Mouse (Mus musculus) embryonic stem cell, embryonic (primary cell): ENCODE data around the gene Tns4.

Experiments used
- CTCF ChIA-PET, 4 experiments: fragments of 300-600 bp in 2 of 4; fragments of 350-600 bp in 2 of 4; sonication (Branson Sonifier 250); formaldehyde crosslinking; loops; one replicate each; lab custom pipeline; 2022; ENCODE audit warnings: inconsistent platforms in 2 of 4; lab: Charles Lee
- POLR2A ChIA-PET, 4 experiments: fragments of 300-600 bp in 2 of 4; fragments of 350-600 bp in 2 of 4; sonication (Branson Sonifier 250); formaldehyde crosslinking; loops; one replicate each; lab custom pipeline; 2022; ENCODE audit warnings: antibody characterized with exemption in 4 of 4, inconsistent platforms in 1 of 4; lab: Charles Lee

The Tns4 gene

DNA sequence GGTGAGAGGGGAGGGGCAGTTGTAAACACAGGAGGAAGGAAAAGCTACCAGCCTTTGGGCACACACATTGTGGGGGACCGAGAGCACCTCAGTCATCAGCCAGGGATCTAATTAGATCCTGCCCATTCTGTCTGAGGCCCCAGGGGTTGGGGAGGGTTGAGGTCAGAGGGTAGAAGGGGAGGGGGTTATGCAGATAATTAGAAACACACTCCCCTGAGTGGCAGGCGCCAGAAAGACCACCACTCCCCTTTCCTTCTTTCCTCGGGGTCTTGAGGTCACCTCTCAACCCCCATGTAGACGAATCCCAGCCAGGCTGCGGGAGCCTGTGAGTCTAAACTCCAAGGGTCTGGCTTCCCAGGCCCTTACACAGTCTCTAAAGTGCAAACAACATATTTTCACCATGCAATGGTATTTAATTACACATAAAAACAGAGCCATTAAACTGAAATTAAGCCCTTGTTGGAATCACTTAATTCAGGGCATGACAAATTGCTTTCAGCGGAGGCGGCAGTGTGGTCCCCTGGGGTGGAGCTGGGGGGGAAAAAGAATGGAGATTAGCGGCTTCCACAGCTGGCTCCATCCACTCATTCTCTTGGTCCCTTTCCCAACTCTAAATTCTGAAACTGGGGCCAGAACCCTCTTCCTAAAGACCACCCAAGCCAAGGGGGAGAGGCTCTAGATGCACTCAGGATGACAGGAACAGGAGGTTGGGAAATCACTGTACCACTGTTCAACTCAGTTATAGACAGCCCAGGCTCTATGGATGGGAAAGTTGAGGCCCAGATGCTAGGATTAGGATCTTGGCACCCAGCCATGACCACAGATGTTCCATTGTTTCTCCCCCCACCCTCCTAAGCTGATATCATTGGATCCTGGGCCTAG is 33.3 kb downstream of the Tns4 start:
- ChIA-PET CTCF (interaction anchor here in 3 of 4 experiments (0.6 to 3.8 kb wide), 8 partner anchors 10 to 321 kb away, joined by 3 to 25 read pairs (median 5); no protein-coding TSS in a partner anchor), POLR2A (interaction anchor here in 3 of 4 experiments (0.6 to 1.4 kb wide), 7 partner anchors 10 to 1864 kb away, joined by 3 to 6 read pairs (median 3); partner anchors contain the start of gene Top2a (in 1 of the 3))

DNA sequence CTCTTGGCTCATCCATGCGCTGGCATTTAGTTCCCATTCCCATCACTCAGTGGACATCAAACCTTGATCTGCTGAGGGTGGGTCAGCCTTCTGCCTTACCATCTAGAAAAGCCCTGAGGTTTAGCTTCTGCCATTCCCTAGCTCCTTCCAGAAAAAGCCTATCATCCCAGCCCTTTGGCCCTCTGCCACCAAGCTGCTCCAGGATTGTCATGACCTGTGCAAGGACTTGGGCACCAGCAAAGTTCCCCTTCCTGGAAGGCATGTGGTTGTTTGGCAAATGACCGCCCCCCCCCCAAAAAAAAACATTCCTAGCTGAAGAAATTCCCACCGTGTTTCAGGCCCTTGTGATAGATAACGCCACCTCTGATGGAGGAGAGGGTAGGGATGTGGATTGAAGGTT is 34.0 kb downstream of the Tns4 start:
- ChIA-PET POLR2A (interaction anchor here (0.6 to 1.4 kb wide), 9 partner anchors 9 to 1864 kb away, joined by 3 to 6 read pairs (median 3); partner anchors contain the start of gene Top2a (in 1 of the 4)), CTCF (interaction anchor here in 3 of 4 experiments (0.6 to 3.8 kb wide), 8 partner anchors 10 to 322 kb away, joined by 3 to 25 read pairs (median 5); no protein-coding TSS in a partner anchor)

DNA sequence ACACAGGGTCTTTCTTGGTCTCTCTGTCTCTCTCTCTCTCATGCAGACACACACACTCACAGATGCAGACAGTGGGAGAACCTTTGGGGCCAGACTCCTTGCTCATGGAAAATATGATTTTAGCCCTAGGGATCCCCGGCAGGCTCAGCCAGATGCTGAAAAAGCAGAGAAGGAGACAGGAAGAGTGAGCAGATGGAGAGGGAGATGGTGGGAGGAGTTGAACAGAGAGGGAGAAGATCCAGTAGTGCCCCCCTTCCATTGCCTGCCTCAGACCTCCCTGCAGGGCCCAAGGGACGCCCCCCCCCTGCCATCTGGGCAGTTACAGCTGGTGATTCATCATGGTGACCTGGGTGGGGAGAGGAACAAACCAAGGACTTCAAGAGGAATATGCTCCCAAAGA is 41.5 kb downstream of the Tns4 start:
- ChIA-PET CTCF (interaction anchor here in 2 of 4 experiments (0.9 to 2.5 kb wide), 3 partner anchors 18 to 131 kb away, joined by 3 to 13 read pairs (median 8); no protein-coding TSS in a partner anchor), POLR2A (interaction anchor here in 2 of 4 experiments (1.1 to 1.7 kb wide), 3 partner anchors 12 to 14 kb away, joined by 4 read pairs; no protein-coding TSS in a partner anchor)

DNA sequence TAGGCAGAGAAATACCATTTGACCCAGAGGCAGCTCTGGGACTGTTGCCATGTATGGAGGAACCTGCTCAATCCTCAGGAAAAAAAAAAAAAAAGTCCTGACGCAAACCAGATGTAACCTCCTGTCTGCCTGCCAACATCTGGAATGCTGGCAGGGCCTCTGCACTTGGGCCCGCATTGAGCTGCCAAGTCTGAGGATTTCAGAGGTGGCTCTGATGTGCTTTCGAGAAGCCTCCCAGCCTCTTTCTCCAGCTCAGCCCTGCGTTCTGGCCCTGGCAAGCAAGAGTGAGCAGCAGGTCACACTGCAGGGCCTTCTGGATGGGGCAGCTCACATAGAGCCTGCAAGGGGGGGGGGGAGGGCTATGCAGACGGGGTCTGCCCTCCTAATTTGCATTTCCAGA is 42.0 kb downstream of the Tns4 start:
- ChIA-PET POLR2A (interaction anchor here (0.7 to 1.9 kb wide), 6 partner anchors 11 to 1333 kb away, joined by 4 to 7 read pairs (median 4); no protein-coding TSS in a partner anchor), CTCF (interaction anchor here in 1 of 4 experiments (2.5 kb wide), 1 partner anchor 18 kb away, joined by 13 read pairs; no protein-coding TSS in a partner anchor)

DNA sequence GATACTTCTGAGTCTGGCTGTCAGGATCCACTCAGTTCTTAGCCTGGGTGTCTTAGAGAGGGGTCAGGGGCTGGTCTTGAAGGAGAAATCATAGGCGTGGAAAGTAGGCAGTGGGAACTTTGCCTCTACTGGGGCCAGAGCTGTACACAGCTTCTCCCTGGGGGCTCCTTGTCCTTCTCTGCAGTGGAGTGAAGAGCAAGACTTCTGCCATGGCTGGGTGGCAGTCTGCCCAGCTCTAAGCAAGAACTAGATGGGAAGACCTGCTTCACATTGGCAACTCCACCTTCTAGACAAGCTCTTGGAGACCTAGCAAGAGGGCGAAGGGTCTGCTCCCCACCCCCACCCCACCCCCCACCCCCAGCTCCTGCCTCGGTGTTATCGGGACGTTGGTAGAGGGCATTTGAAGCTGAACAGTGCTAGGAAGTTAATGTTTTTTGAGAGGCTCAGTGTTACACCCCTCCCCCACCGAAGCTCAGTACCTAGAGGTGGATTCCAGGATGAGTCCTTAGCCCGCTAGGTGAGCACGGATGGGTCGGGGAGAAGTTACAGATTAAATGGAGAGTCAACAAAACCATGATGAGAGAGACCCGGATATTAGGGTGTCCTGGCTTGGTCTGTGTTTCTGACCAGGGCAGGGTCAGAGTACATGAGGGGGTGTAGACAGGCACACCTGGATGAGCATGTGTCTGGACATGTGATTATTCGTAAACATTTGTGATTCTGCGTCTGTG is 43.8 kb downstream of the Tns4 start:
- ChIA-PET CTCF (interaction anchor here (0.5 to 2.5 kb wide), 8 partner anchors 20 to 65 kb away, joined by 3 to 13 read pairs (median 4); no protein-coding TSS in a partner anchor), POLR2A (interaction anchor here in 3 of 4 experiments (0.6 to 4.0 kb wide), 13 partner anchors 10 to 1887 kb away, joined by 3 to 32 read pairs (median 4); partner anchors contain the start of gene Top2a (in 1 of the 3))

DNA sequence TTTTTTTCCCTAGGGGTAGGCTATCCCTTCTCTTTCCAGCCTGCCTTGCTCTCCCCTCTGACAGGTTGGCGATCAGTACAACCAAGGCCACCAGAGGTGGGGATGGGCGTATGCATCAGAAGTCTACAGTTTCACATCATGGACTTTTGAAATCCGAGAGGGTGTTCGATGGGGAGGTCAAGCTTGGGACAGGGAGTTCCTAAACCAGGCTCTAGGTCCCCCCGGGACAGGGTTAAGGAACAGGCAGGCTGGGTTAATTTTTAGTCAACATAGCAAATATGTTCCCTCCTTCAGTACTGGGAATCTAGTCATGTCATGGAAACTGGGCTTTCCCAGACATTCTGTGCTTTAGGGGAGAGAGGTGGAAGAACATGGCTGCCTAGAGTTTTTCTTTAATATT is 44.8 kb downstream of the Tns4 start:
- ChIA-PET CTCF (interaction anchor here (1.1 to 1.7 kb wide), 6 partner anchors 21 to 87 kb away, joined by 3 to 8 read pairs (median 6); no protein-coding TSS in a partner anchor), POLR2A (interaction anchor here in 3 of 4 experiments (0.6 to 4.0 kb wide), 6 partner anchors 9 to 1473 kb away, joined by 3 to 32 read pairs (median 3); no protein-coding TSS in a partner anchor)

DNA sequence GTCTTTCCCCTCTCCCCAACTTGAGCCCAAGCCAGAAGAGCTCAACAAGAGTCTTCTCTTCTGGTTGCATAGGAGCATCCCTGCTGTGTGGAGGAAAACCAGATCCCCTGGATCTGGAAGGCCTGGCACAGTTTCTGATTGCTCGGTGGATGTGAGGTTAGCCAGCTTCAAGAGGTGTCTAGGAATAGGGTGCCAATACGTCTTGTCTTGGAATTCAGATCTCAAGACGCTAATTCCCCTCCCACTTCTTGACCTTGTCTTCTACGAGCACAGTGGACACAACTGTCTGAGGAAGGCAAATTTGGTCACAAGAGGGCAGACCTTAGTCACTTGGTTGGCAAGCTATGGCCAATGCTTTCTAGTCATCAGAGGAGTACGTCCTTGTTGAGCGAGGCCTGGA is 45.5 kb downstream of the Tns4 start:
- ChIA-PET CTCF (interaction anchor here in 3 of 4 experiments (0.6 to 1.7 kb wide), 6 partner anchors 22 to 88 kb away, joined by 3 to 8 read pairs (median 6); no protein-coding TSS in a partner anchor), POLR2A (interaction anchor here (0.5 to 4.0 kb wide), 12 partner anchors 8 to 171 kb away, joined by 3 to 32 read pairs (median 3); partner anchors contain the start of gene Top2a (in 2 of the 4))

DNA sequence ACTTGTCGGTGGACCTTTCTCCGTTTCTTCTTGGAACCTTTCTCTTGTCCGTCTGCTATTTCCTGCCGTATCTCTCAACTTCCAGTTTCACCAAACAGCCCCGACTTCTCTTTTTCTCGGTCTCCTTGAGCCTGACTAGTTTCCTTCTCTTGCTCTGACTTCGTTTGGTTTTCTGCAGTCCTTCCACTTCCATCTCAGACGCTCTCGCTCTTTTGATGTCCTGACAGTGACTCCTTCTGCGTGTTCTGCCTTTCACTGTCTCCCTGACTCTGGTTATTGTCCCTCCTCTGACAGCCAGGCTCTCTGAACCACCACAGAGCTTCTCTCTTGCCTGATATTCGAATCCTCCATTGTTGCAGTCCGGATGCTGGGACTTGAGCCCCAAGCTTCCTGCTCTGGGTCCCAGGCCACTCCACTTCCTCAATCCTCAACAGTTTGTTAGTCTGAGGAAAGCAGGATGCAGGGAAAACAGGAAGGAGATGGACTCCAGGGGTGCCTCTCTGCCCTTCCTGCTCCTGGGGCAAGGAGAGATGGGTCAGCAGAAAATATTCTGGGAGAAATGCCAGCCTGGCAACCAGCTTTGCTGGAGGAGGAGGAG is 46.2 kb downstream of the Tns4 start:
- CTCF ChIA-PET, result interaction anchor here in 3 of 4 experiments (0.6 to 1.7 kb wide), 5 partner anchors 23 to 83 kb away, joined by 3 to 8 read pairs (median 7); no protein-coding TSS in a partner anchor
- POLR2A ChIA-PET, result interaction anchor here in 3 of 4 experiments (0.5 to 4.0 kb wide), 8 partner anchors 8 to 170 kb away, joined by 3 to 32 read pairs (median 3); partner anchors contain the start of gene Top2a (in 1 of the 3)

DNA sequence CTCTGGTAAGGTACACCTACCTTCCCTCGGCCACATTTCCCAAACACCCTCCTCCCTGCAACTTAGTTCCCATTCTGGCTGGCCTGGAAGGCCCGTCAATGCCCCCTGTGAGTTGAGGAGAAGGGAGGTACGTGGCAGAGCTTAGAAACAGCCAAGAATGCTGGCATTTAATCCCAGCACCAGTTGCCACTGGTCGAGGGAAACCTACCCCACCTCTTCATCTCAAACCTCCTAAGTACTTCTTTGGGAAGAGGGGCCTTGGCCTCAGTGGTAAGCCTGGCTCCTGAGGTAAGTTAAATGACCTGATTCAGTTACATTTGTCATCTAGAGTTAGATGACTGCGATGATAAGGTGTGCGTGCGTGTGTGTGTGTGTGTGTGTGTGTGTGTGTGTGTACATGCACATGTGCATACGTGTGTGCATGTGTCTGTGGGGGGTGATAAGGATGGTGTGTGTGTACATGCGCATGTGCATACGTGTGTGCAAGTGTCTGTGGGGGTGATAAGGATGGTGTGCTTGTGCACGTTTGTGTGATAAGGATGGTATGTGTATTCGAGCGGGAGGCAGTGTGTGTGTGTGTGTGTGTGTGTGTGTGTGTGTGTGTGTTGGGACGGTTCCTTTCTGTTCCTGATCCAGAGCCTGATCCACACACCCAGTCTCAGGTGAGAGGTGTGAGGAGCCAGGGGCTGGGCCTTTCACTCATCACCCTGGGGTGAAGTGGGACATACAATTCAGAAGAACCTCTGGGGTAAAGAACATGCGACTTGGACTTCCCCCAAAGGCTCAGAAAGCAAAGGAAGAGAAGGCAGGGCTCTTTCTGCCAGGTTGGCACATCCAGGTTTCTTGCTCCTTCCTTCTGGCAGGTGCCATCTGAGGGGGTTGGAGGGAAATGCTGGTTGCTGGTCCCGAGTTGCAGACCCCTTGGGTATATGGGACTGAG is 47.0 kb downstream of the Tns4 start:
- ChIA-PET CTCF (interaction anchor here (0.6 to 1.8 kb wide), 16 partner anchors 9 to 307 kb away, joined by 3 to 13 read pairs (median 5); no protein-coding TSS in a partner anchor), POLR2A (interaction anchor here in 3 of 4 experiments (0.6 to 4.0 kb wide), 13 partner anchors 8 to 79 kb away, joined by 3 to 32 read pairs (median 3); partner anchors contain the start of gene Top2a (in 2 of the 3))

DNA sequence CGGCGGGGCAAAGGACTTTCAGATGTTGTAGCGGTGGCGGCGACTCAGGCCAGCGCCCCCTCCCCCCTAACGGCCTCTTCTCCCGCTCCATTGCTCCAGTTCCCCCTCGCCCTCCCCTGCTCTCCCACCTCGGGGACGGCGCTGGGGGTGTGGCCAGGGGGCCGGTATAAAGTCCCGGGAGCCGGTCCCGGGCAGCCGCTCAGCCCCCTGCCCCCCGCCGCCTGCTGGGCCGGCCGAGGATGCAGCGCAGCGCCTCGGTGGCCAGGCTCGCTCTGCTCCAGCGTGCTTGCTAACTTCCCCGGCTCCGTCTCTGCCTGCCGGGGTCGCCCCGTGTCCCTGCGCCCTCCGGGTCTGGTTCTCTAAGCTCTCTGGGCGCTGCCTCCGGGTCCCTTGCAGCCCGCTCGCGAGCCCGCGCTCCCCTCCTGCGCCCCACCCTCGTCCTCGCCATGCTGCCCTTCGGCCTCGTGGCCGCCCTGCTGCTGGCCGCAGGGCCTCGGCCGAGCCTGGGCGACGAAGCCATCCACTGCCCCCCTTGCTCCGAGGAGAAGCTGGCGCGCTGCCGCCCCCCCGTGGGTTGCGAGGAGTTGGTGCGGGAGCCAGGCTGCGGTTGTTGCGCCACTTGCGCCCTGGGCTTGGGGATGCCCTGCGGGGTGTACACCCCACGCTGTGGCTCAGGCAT is 47.9 kb downstream of the Tns4 start, which contains the start of gene Igfbp4:
Gene Igfbp4, plus strand, starts transcription at position 194 of the 679 bp plus-strand sequence.
- ChIA-PET CTCF (interaction anchor here (0.6 to 1.8 kb wide), 16 partner anchors 10 to 306 kb away, joined by 3 to 13 read pairs (median 4); no protein-coding TSS in a partner anchor), POLR2A (interaction anchor here in 3 of 4 experiments (0.6 to 1.3 kb wide), 10 partner anchors 9 to 80 kb away, joined by 3 to 6 read pairs (median 3); partner anchors contain the start of gene Top2a (in 1 of the 3))

DNA sequence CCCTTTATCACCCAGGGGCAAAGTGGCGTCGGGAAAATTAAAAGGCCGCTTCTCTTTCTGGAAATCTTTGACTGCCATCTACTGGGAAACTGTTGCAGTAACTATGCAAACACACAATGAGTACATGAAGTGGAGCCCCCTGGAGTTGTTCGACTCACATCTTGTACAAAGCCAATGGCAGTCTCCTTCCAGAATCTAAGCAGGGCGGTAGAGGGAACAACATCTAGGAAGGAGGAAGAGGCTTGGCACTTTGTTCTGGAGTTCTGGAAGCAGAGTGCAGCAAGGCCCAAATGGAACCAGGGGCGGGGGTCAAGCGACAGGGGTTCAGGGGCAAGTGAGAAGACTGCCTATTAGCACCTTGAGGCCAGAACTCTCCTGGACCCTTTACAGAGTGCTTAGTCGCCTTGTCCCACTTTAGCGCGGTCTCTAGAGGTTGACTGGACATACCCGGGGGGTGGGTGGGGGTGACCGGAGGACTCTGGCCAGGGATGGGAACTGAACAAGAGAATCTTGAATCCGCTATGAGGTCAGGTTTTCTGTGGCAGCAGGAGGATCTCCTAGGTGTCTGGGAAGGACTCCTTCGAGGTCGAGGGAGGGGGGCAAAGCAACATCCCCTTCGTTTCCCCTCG is 48.6 kb downstream of the Tns4 start:
- CTCF ChIA-PET, result interaction anchor here (0.8 to 1.9 kb wide), 9 partner anchors 22 to 91 kb away, joined by 3 to 13 read pairs (median 6); no protein-coding TSS in a partner anchor
- POLR2A ChIA-PET, result interaction anchor here in 1 of 4 experiments (1.0 to 1.3 kb wide), 3 partner anchors 10 to 22 kb away, joined by 3 to 6 read pairs (median 4); no protein-coding TSS in a partner anchor

DNA sequence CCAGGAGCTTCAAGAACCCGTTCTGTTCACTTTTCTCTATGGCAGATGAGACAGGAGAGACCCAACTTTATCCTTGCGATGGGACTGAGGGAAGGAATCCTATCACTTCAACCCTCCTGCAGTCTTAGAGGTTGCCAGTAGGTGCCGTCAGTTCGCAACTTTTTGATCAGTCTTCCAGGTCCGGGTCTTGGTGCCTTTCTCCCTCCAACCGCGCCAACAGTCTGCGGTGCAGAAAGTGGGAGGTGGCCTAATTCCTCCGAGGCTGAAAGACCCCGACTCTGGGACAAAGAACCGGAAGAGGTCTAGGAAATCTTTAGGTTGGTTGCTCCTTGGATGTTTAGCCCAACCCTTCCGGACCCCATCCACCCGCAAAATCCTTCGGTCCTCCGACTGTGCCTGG is 49.3 kb downstream of the Tns4 start:
- POLR2A ChIA-PET, result interaction anchor here in 1 of 4 experiments (1.1 kb wide), 2 partner anchors 9 to 99 kb away, joined by 3 read pairs; no protein-coding TSS in a partner anchor
- CTCF ChIA-PET, result interaction anchor here in 2 of 4 experiments (0.7 to 2.2 kb wide), 6 partner anchors 26 to 84 kb away, joined by 3 to 6 read pairs (median 4); no protein-coding TSS in a partner anchor

DNA sequence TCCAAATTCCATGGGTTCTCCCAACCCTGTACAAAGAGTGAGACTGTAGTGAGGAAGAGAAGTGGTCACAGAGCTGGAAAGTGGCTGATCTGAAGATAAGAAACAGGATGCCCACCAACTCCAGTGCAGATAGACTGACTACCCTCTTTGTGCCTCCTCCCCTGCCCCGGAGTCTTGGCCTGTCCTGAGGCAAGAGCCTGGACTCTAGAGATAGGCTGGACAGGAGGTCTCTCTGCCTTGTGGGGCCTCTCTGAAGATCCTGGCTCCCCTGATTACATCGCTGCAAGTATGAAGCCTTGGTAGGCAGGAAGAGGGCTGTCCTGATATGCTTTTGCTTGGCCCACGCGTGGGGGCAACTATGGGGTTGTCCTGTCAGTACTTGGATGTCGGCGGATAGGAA is 52.9 kb downstream of the Tns4 start:
- CTCF ChIA-PET, result interaction anchor here (0.6 to 1.6 kb wide), 17 partner anchors 12 to 1284 kb away, joined by 3 to 8 read pairs (median 3); partner anchors contain the start of genes Cdc6 (in 1 of the 4) and Top2a (in 1 of the 4)

DNA sequence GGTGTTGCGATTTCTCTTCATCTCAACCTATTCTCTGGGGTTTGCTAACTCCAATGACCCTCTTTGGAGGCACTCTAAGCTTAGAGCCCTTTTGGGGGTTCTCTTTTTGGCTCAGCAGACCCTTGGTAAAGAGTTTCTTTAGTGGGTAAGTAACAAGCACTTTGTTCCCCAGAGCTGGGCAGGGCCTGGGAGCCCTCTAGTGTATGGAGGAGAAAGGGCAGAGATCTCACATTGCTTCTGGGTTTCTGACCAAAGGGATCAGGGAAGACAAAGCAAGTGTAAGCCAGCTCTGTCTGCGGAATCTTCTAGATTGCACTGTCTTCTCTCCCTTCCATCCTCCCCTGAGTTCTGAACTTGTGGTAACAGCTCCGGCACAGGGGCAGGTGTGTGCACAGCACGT is 53.8 kb downstream of the Tns4 start:
- CTCF ChIA-PET, result interaction anchor here (0.5 to 1.6 kb wide), 35 partner anchors 9 to 1724 kb away, joined by 3 to 8 read pairs (median 3); partner anchors contain the start of genes Kcnh4 (in 1 of the 4), Nkiras2 (in 1 of the 4) and Top2a (in 1 of the 4)
- POLR2A ChIA-PET, result interaction anchor here in 3 of 4 experiments (0.6 to 3.3 kb wide), 20 partner anchors 8 to 295 kb away, joined by 3 to 16 read pairs (median 4); partner anchors contain the start of genes Top2a (in 3 of the 3) and Thra (in 1 of the 3)

More for the DNA sequence above, 52.9 kb downstream of the Tns4 start:
- POLR2A ChIA-PET, result interaction anchor here (0.5 to 3.3 kb wide), 16 partner anchors 10 to 118 kb away, joined by 3 to 16 read pairs (median 4); partner anchors contain the start of gene Top2a (in 2 of the 4)
